Mouse (Mus musculus) lung, adult 2 months (tissue): Measurements from ENCODE around the gene Pdrg1.

Source experiments
- CTCF ChIP-seq: fragments of 200-500 bp; IDR thresholded peaks from 2 replicates; pipeline ENCODE4 v1.5.1; 2011; ENCODE audit warnings: mild to moderate bottlenecking, low read length, control low read depth; ENCODE audit not compliant: insufficient read depth
- POLR2A ChIP-seq: fragments of 200-500 bp; IDR thresholded peaks from 2 replicates; pipeline ENCODE4 v1.6.1; 2011; ENCODE audit warnings: low read depth, mild to moderate bottlenecking, control low read depth, low read length, borderline replicate concordance; ENCODE audit errors: extremely low read depth

DNA sequence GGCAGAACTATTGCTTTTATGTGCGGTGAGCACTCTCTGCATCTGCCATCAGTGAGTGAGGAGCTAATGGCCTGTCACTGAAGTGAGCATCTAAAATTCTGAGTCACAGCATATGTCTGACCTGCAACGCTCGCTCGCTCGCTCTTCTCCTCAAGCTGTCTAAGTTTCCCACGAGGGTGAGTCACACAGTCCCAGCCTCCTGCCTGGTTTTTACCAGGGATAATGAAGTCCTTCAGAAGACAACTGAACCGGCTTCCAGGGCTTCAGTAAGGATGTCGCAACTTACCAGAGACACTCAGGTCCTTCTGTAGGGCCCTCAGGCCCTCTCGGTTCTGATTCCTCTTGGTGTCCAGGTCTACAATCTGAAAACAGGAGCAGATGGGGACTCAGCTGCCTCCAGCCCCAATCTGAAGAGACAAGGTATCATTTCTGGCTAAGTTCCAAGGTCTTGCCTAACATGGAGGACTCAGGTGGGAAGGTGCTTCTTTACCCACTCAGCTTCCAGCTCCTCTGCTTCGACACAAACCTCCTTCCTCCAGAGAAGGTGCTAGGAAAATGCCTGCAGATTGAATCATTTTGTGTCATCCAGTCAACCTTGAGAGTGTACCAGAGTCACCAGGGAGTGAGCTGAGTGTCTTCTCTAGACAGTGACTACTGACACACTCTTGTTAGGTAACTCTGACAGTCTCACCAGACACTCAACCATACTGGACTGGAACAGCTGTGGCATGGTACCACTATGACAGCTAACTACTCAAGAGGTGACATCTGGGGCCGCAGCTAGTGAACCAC lies 1.3 kb downstream of the Pdrg1 start:
- TF ChIP-seq POLR2A (no peak), CTCF (no peak)
